ENCODE assay signal across 9 mouse cellular contexts in the genomic region with DNA sequence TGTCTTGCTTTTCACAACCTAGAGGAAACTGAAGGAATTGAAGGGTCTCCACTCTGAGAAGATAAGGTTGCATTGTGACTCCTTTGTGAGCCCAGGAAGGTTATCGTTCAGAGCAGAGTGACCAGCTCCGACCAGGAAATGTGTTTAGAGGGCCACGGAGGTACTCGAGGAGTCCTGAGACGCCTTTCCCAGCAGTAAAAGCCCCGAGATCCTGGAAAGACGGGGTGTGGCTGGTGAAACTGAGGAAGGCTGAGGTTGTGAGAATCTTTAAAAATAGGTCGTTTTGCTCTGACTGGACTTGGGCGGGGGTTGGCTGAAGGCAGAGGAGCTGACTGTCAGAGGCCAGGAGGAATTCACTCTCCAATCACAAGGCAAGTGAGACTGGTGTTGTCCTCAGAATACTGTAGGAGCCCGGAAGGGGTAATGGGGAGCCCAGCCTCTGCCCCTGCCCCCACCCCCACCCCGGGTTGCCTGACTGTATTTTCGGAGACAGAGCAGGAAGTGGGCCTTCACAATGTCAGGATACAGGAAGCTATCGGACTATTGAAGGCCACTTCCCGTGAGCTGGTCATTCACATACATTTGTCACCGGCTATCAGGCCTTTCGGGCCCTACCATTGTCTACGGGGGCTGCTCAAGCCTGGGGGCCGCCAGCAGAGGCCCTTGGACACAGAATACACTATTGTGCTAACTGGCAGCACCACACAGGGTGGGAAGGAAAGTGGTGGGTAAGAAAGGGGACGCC. TPM values are rescaled to one million over a fixed set of nuclear protein-coding genes. Genes with fewer than 3 reads are reported as not detected.
A peak's percentile ranks its signal among the peaks of the same experiment; 100 is the strongest.
DNase-seq lines count a peak whose midpoint lies in the region; ATAC-seq and TF ChIP-seq lines count a peak whose summit lies in the region.
"Had no signal": no experiment of that assay in that cellular context is flagged by ENCODE, and none has a peak within 500 bp of the region (broad histone marks: within the 10 kb centered on the region; RNA-seq: fewer than 3 reads in every experiment).

No protein-coding gene starts in this region.

- peaks cover 23% of the 10 kb centered on the region; the same call in 1 of the 2 replicates for H3K4me1 ChIP-seq in embryonic facial prominence, embryonic 10.5 days
- H3K4me1 ChIP-seq in kidney, adult 2 months (ENCODE audit: control insufficient read depth, insufficient read depth, low read length) = no peaks in the 10 kb centered on the region
- no peaks in the 10 kb centered on the region for H3K4me1 ChIP-seq in lung, embryonic 14.5 days (ENCODE audit: insufficient read depth)
- H3K4me1 ChIP-seq: hindbrain, embryonic 15.5 days had no signal

- no peak overlapping the region for H3K4me3 ChIP-seq in embryonic facial prominence, embryonic 10.5 days
- H3K4me3 ChIP-seq in kidney, adult 2 months (ENCODE audit: insufficient read depth, low read depth, low read length) = no peak overlapping the region
- H3K4me3 ChIP-seq in lung, embryonic 14.5 days (ENCODE audit: low read depth, low read length) = no peak overlapping the region
- H3K4me3 ChIP-seq: hindbrain, embryonic 15.5 days had no signal

- 0 out of 2 replicates have a peak, but pooled peaks cover 3% of the 10 kb centered on the region for H3K27me3 ChIP-seq in embryonic facial prominence, embryonic 10.5 days (replicated peaks; ENCODE audit: low read depth, poor library complexity, severe bottlenecking)
- no peaks in the 10 kb centered on the region for H3K27me3 ChIP-seq in kidney, adult 2 months (replicated peaks; ENCODE audit: control insufficient read depth, insufficient read depth, low read length)
- no peaks in the 10 kb centered on the region for H3K27me3 ChIP-seq in lung, embryonic 14.5 days (ENCODE audit: insufficient read depth, low read length)
- H3K27me3 ChIP-seq: hindbrain, embryonic 15.5 days had no signal

- no peak overlapping the region for H3K9ac ChIP-seq in lung, embryonic 14.5 days
- H3K9ac ChIP-seq: hindbrain, embryonic 15.5 days had no signal

- no peak for TF ChIP-seq POLR2A in kidney, adult 2 months (IDR thresholded peaks at IDR 0.05; ENCODE audit: low read depth, low read length)

- H3K36me3 ChIP-seq in embryonic facial prominence, embryonic 10.5 days (replicated peaks) = no peaks in the 10 kb centered on the region
- H3K36me3 ChIP-seq in kidney, adult 2 months (ENCODE audit: control insufficient read depth, insufficient read depth, low read length) = no peaks in the 10 kb centered on the region
- no peaks in the 10 kb centered on the region for H3K36me3 ChIP-seq in lung, embryonic 14.5 days (ENCODE audit: insufficient read depth)
- H3K36me3 ChIP-seq: hindbrain, embryonic 15.5 days had no signal

- H3K27ac ChIP-seq in embryonic facial prominence, embryonic 10.5 days (replicated peaks) = peak overlapping the region; percentile 55
- peak overlapping the region; percentile 61 for H3K27ac ChIP-seq in kidney, adult 2 months (ENCODE audit: insufficient read depth, low read depth, low read length)
- H3K27ac ChIP-seq in lung, embryonic 14.5 days (ENCODE audit: low read depth) = peak overlapping the region; percentile 55; the same call in 1 of the 2 replicates
- H3K27ac ChIP-seq: hindbrain, embryonic 15.5 days had no signal

- H3K4me2 ChIP-seq in lung, embryonic 14.5 days = no peak overlapping the region
- H3K4me2 ChIP-seq: hindbrain, embryonic 15.5 days had no signal

- peak; percentile 83 for ATAC-seq in lung, embryonic 14.5 days (ENCODE audit: insufficient read depth)

- H3K9me3 ChIP-seq in embryonic facial prominence, embryonic 10.5 days = no peaks in the 10 kb centered on the region
- no peaks in the 10 kb centered on the region for H3K9me3 ChIP-seq in lung, embryonic 14.5 days (ENCODE audit: low read depth, low read length)
- H3K9me3 ChIP-seq: hindbrain, embryonic 15.5 days had no signal

- peak; percentile 17 for DNase-seq in embryo, embryonic 10 days (ENCODE audit: low spot score)
- no peak for DNase-seq in embryo, embryonic 9.5 days (ENCODE audit: extremely low spot score)
- no peak for DNase-seq in embryonic facial prominence, embryonic 10.5 days (ENCODE audit: low spot score)
- DNase-seq in kidney, adult 2 months = peak; percentile 69
- DNase-seq in lung, embryonic 14.5 days = peak; percentile 54
- no peak for DNase-seq in urinary bladder, adult 2 months (ENCODE audit: low spot score)
- no peak for DNase-seq in left cerebral cortex, adult 11 months (ENCODE audit: low spot score)
- DNase-seq in cerebellum, postnatal 36 days = no peak

- no peak for TF ChIP-seq CTCF in kidney, adult 2 months (conservative IDR thresholded peaks at IDR 0.05; ENCODE audit: insufficient read depth, insufficient read length, low read depth, low read length)
- TF ChIP-seq CTCF in lung, embryonic 14.5 days (IDR thresholded peaks at IDR 0.05; ENCODE audit: low read depth) = no peak

- WGBS in embryonic facial prominence, embryonic 10.5 days = 69% methylated on average over 19 of the region's 19 CpGs
- 56% methylated on average over 19 of the region's 19 CpGs for WGBS in kidney, adult 2 months
- 58% methylated on average over 19 of the region's 19 CpGs for WGBS in lung, embryonic 14.5 days

RNA-seq across cellular contexts. Expression of a gene that starts 20.0 kb away (rescaled TPM):
- polyA plus RNA-seq in embryonic facial prominence, embryonic 10.5 days (2016; fragmentation: Nextera tagmentation; extraction: Ambion mirVana) = 73.7 and 80.0 TPM in 2 replicates
- polyA plus RNA-seq in kidney, adult 2 months (2012; rRNA removed) = 48.8 and 49.9 TPM in 2 replicates
- polyA plus RNA-seq in lung, embryonic 14.5 days (2014; fragmentation: Nextera tagmentation; extraction: Ambion mirVana) = 57.5 and 63.0 TPM in 2 replicates
- 49.8 and 54.0 TPM in 2 replicates for polyA plus RNA-seq in urinary bladder, adult 2 months (2012; rRNA removed)

RNA-seq across cellular contexts. Expression of a gene that starts 50.2 kb away (rescaled TPM):
- 10.8 and 12.5 TPM in 2 replicates for polyA plus RNA-seq in embryonic facial prominence, embryonic 10.5 days (2016; fragmentation: Nextera tagmentation; extraction: Ambion mirVana)
- 17.8 and 19.2 TPM in 2 replicates for polyA plus RNA-seq in kidney, adult 2 months (2012; rRNA removed)
- 24.0 and 26.1 TPM in 2 replicates for polyA plus RNA-seq in lung, embryonic 14.5 days (2014; fragmentation: Nextera tagmentation; extraction: Ambion mirVana)
- polyA plus RNA-seq in urinary bladder, adult 2 months (2012; rRNA removed) = 18.5 and 18.6 TPM in 2 replicates

Comparison
In these comparisons a context has a peak if more than half of its experiments do, and no peak if none do; other contexts are left out.
1. DNase-seq: peak in embryo, embryonic 10 days (single experiment), kidney, adult 2 months (single experiment) and lung, embryonic 14.5 days (single experiment); none in embryo, embryonic 9.5 days (single experiment), embryonic facial prominence, embryonic 10.5 days (single experiment), urinary bladder, adult 2 months (single experiment), left cerebral cortex, adult 11 months (single experiment) and cerebellum, postnatal 36 days (0 of 2).
2. Peak in every context shown above with its lines, with median percentiles within 50 percentile points of each other: H3K27ac ChIP-seq.